Mouse (Mus musculus) urinary bladder, postnatal 14 days (tissue): ENCODE data around the gene Shank1.
A peak's percentile ranks its signal among the peaks of the same experiment; 100 is the strongest.

Experiments used
- DNase-seq: peaks from one replicate; pipeline ENCODE4 v3.0.0; 2021; ENCODE audit warnings: low spot score

The Shank1 gene

GRCm38 (mm10) chr7:44373889-44374652, 64.0 kb downstream of the Shank1 start:
- DNase-seq: peak; percentile 84

GRCm38 (mm10) chr7:44374756-44375155, 64.7 kb downstream of the Shank1 start:
- DNase-seq: no peak

- DNase-seq: no peak
Observed at GRCm38 (mm10) chr7:44375207-44375606, 65.2 kb downstream of the Shank1 start.

- no peak for DNase-seq
Observed at GRCm38 (mm10) chr7:44375793-44376192, 65.7 kb downstream of the Shank1 start.

- no peak for DNase-seq
Observed at GRCm38 (mm10) chr7:44378290-44378689, 68.2 kb downstream of the Shank1 start.

GRCm38 (mm10) chr7:44382541-44382940, 72.5 kb downstream of the Shank1 start:
- no peak for DNase-seq

GRCm38 (mm10) chr7:44383980-44384715, 74.1 kb downstream of the Shank1 start, which contains the start of gene Syt3:
Gene Syt3, plus strand, starts transcription at chr7:44384102.
- peak; percentile 63 for DNase-seq

- DNase-seq: no peak
Observed at GRCm38 (mm10) chr7:44384716-44385059, 74.6 kb downstream of the Shank1 start.

- no peak for DNase-seq
Observed at GRCm38 (mm10) chr7:44385720-44386119, 75.7 kb downstream of the Shank1 start, which contains the start of gene 1700008O03Rik. Gene 1700008O03Rik, minus strand, starts transcription at chr7:44385820.

- no peak for DNase-seq
Observed at GRCm38 (mm10) chr7:44391831-44392230, 81.8 kb downstream of the Shank1 start.

- DNase-seq: no peak
Observed at GRCm38 (mm10) chr7:44392341-44392740, 82.3 kb downstream of the Shank1 start.

- DNase-seq: no peak
Observed at GRCm38 (mm10) chr7:44393284-44393683, 83.2 kb downstream of the Shank1 start.

GRCm38 (mm10) chr7:44398570-44398969, 88.5 kb downstream of the Shank1 start:
- peak; percentile 38 for DNase-seq

GRCm38 (mm10) chr7:44401673-44402072, 91.6 kb downstream of the Shank1 start:
- no peak for DNase-seq

- DNase-seq: peak; percentile 89
Observed at GRCm38 (mm10) chr7:44405346-44406014, 95.4 kb downstream of the Shank1 start.

GRCm38 (mm10) chr7:44406015-44406355, 95.9 kb downstream of the Shank1 start:
- no peak for DNase-seq
